Mouse (Mus musculus) ES-Bruce4 (cell line): ENCODE measurements around the gene Pilra. TPM values are rescaled to one million over a fixed set of nuclear protein-coding genes. Genes with fewer than 3 reads are reported as not detected.

Experiments used
- H3K27ac ChIP-seq: 2 replicates; pipeline ENCODE4 v1.5.1; 2012; ENCODE audit warnings: low read length, inconsistent platforms; ENCODE audit not compliant: insufficient read depth
- H3K27me3 ChIP-seq: 2 replicates; pipeline ENCODE4 v1.6.1; 2012; ENCODE audit warnings: mild to moderate bottlenecking, low read length, inconsistent platforms; ENCODE audit not compliant: control insufficient read depth, poor library complexity, insufficient read depth, severe bottlenecking
- H3K36me3 ChIP-seq: 2 replicates; pipeline ENCODE4 v1.6.1; 2012; ENCODE audit warnings: inconsistent platforms, mild to moderate bottlenecking, low read length, moderate library complexity; ENCODE audit not compliant: control insufficient read depth, poor library complexity, insufficient read depth, severe bottlenecking
- H3K4me1 ChIP-seq: one replicate; pipeline ENCODE4 v1.8.1; 2011; ENCODE audit warnings: low read length; ENCODE audit not compliant: control insufficient read depth, insufficient read depth
- H3K4me3 ChIP-seq: 2 replicates; pipeline ENCODE4 v1.5.1; 2011; ENCODE audit warnings: low read depth, mild to moderate bottlenecking, low read length
- H3K9ac ChIP-seq: 2 replicates; pipeline ENCODE4 v1.6.1; 2012; ENCODE audit warnings: low read depth, mild to moderate bottlenecking, inconsistent platforms; ENCODE audit not compliant: poor library complexity, severe bottlenecking
- H3K9me3 ChIP-seq: replicated peaks from 2 replicates; pipeline ENCODE4 v1.6.1; 2012; ENCODE audit warnings: mild to moderate bottlenecking, low read length, inconsistent platforms; ENCODE audit not compliant: control insufficient read depth, poor library complexity, insufficient read depth, severe bottlenecking
- CTCF ChIP-seq: IDR thresholded peaks from one replicate; pipeline ENCODE4 v1.8.1; 2011; ENCODE audit warnings: low read depth, low read length
- EP300 ChIP-seq: IDR thresholded peaks from 2 replicates; pipeline ENCODE4 v1.6.1; 2011; ENCODE audit warnings: low read depth, low read length; ENCODE audit not compliant: insufficient read depth
- POLR2A ChIP-seq: IDR thresholded peaks from one replicate; pipeline ENCODE4 v1.8.1; 2011; ENCODE audit warnings: low read length; ENCODE audit not compliant: insufficient read depth
- polyA plus RNA-seq: library from polyadenylated mRNA; stranded (reverse); fragments of >200 nt; gene quantifications from 2 replicates; pipeline ENCODE4 v1.2.4, GENCODE M21; 2011; ENCODE audit warnings: low read depth; ENCODE audit not compliant: missing spikeins, insufficient read depth, insufficient read length

Gene Pilra
- polyA plus RNA-seq, 1 experiment = not detected

DNA sequence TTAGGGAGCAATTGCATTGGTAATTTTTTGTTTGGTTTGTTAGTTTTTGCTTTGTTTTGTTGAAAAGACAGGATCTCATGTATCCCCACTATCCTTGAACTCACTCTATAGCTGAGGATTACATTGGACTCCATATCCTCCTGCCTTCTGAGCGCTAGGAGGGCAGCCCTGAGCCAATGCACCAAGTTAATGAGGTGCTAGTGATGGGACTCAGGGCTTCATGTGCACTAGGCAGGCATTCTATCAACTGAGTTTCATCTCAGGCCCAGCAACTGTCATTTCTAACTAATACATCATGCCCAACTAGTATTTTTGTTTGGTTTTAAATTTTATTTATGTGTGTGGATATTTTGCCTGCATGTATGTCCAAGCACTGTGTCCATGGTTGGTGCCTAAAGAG is 29.9 kb downstream of the Pilra start:
- Histone ChIP-seq H3K27ac (no peak overlapping the region), H3K4me3 (no peak overlapping the region), H3K27me3 (no peaks in the 10 kb centered on the region), H3K4me1 (no peaks in the 10 kb centered on the region), H3K36me3 (no peaks in the 10 kb centered on the region), H3K9ac (no peak overlapping the region), H3K9me3 (no peaks in the 10 kb centered on the region)
- no peak for TF ChIP-seq EP300

- no peaks in the 10 kb centered on the region for H3K27me3 ChIP-seq
- H3K27ac ChIP-seq = no peak overlapping the region
- no peaks in the 10 kb centered on the region for H3K36me3 ChIP-seq
- H3K9ac ChIP-seq = no peak overlapping the region
- no peaks in the 10 kb centered on the region for H3K4me1 ChIP-seq
- TF ChIP-seq CTCF = no peak
- no peak for TF ChIP-seq POLR2A
- no peak for TF ChIP-seq EP300
- H3K4me3 ChIP-seq = no peak overlapping the region
- no peaks in the 10 kb centered on the region for H3K9me3 ChIP-seq
Measured at GRCm38 (mm10) chr5:137800917-137801316, 35.2 kb downstream of the Pilra start.

- Histone ChIP-seq H3K9ac (no peak overlapping the region), H3K4me3 (no peak overlapping the region), H3K27me3 (no peaks in the 10 kb centered on the region), H3K4me1 (no peaks in the 10 kb centered on the region), H3K27ac (no peak overlapping the region), H3K36me3 (no peaks in the 10 kb centered on the region), H3K9me3 (no peaks in the 10 kb centered on the region)
- TF ChIP-seq CTCF = no peak
Measured at GRCm38 (mm10) chr5:137796606-137797005, 39.5 kb downstream of the Pilra start.

DNA sequence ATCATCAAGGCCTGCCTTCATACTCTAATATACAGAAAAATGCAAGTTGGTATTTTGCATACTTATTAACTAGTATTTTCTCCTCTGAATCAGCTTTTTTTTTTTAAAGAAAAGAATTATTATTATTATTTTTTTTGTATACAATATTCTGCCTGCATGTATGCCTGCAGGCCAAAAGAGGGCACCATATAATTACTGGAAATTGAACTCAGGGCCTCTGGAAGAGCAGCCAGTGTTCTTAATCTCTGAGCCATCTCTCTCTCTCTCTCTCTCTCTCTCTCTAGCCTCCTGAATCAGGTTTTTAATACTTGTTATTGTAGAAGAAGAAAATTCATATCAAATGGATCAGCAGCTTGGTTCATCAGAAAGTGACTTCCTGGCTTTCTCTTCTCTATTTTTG is 44.5 kb downstream of the Pilra start:
- H3K9ac ChIP-seq = no peak overlapping the region
- TF ChIP-seq CTCF = no peak
- TF ChIP-seq EP300 = no peak
- no peak for TF ChIP-seq POLR2A
- no peak overlapping the region for H3K27ac ChIP-seq
- H3K4me1 ChIP-seq = no peaks in the 10 kb centered on the region
- no peak overlapping the region for H3K4me3 ChIP-seq
- no peaks in the 10 kb centered on the region for H3K9me3 ChIP-seq
- no peaks in the 10 kb centered on the region for H3K36me3 ChIP-seq
- H3K27me3 ChIP-seq = no peaks in the 10 kb centered on the region

DNA sequence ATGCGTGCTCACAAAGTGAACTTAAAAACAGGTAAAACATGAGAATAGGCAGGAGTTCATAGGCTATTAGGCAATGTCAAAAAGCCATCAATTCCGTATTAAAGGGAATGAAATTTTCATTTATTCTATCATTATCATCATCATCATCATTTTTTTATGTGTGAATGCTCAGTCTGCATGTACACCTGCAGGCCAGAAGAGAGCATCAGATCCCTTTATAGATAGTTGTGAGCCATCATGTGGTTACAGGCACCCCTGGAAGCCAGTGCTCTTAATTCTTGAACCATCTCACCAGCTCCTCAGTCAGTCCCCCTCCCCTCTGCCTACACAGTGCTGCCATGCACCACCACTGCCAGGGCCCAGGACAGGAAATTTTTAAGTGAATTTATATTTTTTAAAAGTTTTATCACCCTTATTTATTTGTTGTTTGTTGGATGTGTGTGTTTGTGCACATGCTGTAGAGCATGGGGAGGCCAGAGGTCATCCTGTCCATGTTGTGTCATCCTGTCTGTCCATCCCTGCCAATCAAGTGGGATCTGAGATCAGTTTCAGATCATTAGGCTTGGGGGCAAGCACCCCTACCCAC is 47.0 kb downstream of the Pilra start:
- Histone ChIP-seq H3K36me3 (peaks cover 5% of the 10 kb centered on the region), H3K27ac (no peak overlapping the region)

DNA sequence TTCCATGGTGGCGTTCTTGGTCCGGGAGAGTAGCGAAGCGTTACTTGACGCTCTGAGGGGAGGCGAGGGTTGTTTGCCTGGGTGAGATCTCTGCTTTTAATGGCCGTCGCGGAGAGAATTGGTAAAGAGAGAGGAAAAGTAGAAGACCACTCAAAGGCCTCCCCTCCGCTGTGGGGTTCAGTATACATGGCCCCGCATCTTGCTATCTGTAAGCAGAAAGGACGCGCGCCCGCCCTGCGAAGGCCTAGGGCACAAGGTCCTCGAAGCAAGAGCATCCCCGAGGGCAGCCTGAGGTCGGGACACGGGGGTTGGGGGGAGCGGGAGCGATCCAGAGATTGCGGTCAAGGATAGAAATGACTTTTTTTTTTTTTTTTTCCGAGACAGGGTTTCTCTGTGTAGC is 47.9 kb downstream of the Pilra start:
- TF ChIP-seq EP300 (no peak), CTCF (no peak)
- Histone ChIP-seq H3K27ac (no peak overlapping the region), H3K9ac (no peak overlapping the region)

More for the DNA sequence above, 47.0 kb downstream of the Pilra start:
- TF ChIP-seq EP300 = no peak
- TF ChIP-seq POLR2A = no peak
- no peak for TF ChIP-seq CTCF
- Histone ChIP-seq H3K4me3 (no peak overlapping the region), H3K4me1 (no peaks in the 10 kb centered on the region), H3K27me3 (no peaks in the 10 kb centered on the region), H3K9ac (no peak overlapping the region), H3K9me3 (no peaks in the 10 kb centered on the region)

More for the DNA sequence above, 47.9 kb downstream of the Pilra start:
- H3K36me3 ChIP-seq = peaks cover 12% of the 10 kb centered on the region
- H3K4me3 ChIP-seq = no peak overlapping the region
- no peaks in the 10 kb centered on the region for H3K4me1 ChIP-seq
- H3K9me3 ChIP-seq = no peaks in the 10 kb centered on the region
- no peaks in the 10 kb centered on the region for H3K27me3 ChIP-seq
